Mouse (Mus musculus): ENCODE measurements around the gene Casq2.

- TF ChIP-seq HCFC1 (IDR thresholded peaks at IDR 0.05; ENCODE audit: borderline replicate concordance, insufficient read depth, low read length) (no peak), MAFK (IDR thresholded peaks at IDR 0.05; ENCODE audit: insufficient read depth, low read depth, low read length) (no peak)
Observed at GRCm38 (mm10) chr3:102143536-102143935, 57.3 kb downstream of the Casq2 start.
